Mouse (Mus musculus) lung, postnatal 0 days (tissue): ENCODE results near the gene Slc25a20. TPM values are rescaled to one million over a fixed set of nuclear protein-coding genes. Genes with fewer than 3 reads are reported as not detected.

Experiments
- ATAC-seq: fragments of 200-750 bp; cut with Nextera tagmentation; 2 replicates; pipeline ENCODE4 v1.8.0; 2017; ENCODE audit warnings: moderate library complexity
- DNase-seq: peaks from one replicate; pipeline ENCODE4 v3.0.0-alpha.2; 2016; ENCODE audit warnings: low spot score
- H3K27ac ChIP-seq: fragments of 300-500 bp; sonication (generic); 2 replicates; pipeline ENCODE4 v1.5.1; 2014; ENCODE audit warnings: antibody characterized with exemption, mild to moderate bottlenecking, low read length, mixed read lengths
- H3K27me3 ChIP-seq: fragments of 300-500 bp; sonication (generic); replicated peaks from 2 replicates; pipeline ENCODE4 v1.6.1; 2014; ENCODE audit warnings: low read length, mixed read lengths; ENCODE audit not compliant: insufficient read depth
- H3K36me3 ChIP-seq: fragments of 300-500 bp; sonication (generic); 2 replicates; pipeline ENCODE4 v1.6.1; 2014; ENCODE audit warnings: low read length, mixed read lengths; ENCODE audit not compliant: insufficient read depth
- H3K4me1 ChIP-seq: fragments of 300-500 bp; sonication (generic); 2 replicates; pipeline ENCODE4 v1.6.1; 2014; ENCODE audit warnings: antibody characterized with exemption, low read depth, low read length, mixed read lengths; ENCODE audit not compliant: insufficient read depth
- H3K4me2 ChIP-seq: fragments of 300-500 bp; sonication (generic); replicated peaks from 2 replicates; pipeline ENCODE4 v1.6.1; 2014; ENCODE audit warnings: low read depth, mild to moderate bottlenecking, low read length, moderate library complexity, mixed read lengths
- H3K4me3 ChIP-seq: fragments of 300-500 bp; sonication (generic); 2 replicates; pipeline ENCODE4 v1.5.1; 2014; ENCODE audit warnings: low read depth, low read length
- H3K9ac ChIP-seq: fragments of 300-500 bp; sonication (generic); replicated peaks from 2 replicates; pipeline ENCODE4 v1.6.1; 2014; ENCODE audit warnings: low read depth, mild to moderate bottlenecking
- H3K9me3 ChIP-seq: fragments of 300-500 bp; sonication (generic); 2 replicates; pipeline ENCODE4 v1.6.1; 2016; ENCODE audit warnings: low read length, mixed read lengths
- CTCF ChIP-seq: IDR thresholded peaks from 2 replicates; pipeline ENCODE4 v1.5.1; 2016; ENCODE audit warnings: antibody characterized with exemption, mild to moderate bottlenecking
- EP300 ChIP-seq: IDR thresholded peaks from 2 replicates; pipeline ENCODE4 v1.6.1; 2016; ENCODE audit warnings: antibody characterized with exemption, mild to moderate bottlenecking, control low read depth
- WGBS: fragments of 180-500 bp; shearing (Covaris S2); extraction: QIAGEN DNeasy Blood & Tissue Kit; methylation state at CpG from one replicate; pipeline ENCODE4 v1.1.7; 2014; 5-methylcytosine and 5-hydroxymethylcytosine counted together
- polyA plus RNA-seq: library from polyadenylated mRNA; unstranded; fragments of >200 nt; fragmentation: Nextera tagmentation; extraction: Ambion mirVana; gene quantifications from 2 replicates; pipeline ENCODE4 v1.2.1, GENCODE M21; 2015

Gene Slc25a20
- polyA plus RNA-seq, 1 experiment from 2014 or later = 58.7 TPM

DNA sequence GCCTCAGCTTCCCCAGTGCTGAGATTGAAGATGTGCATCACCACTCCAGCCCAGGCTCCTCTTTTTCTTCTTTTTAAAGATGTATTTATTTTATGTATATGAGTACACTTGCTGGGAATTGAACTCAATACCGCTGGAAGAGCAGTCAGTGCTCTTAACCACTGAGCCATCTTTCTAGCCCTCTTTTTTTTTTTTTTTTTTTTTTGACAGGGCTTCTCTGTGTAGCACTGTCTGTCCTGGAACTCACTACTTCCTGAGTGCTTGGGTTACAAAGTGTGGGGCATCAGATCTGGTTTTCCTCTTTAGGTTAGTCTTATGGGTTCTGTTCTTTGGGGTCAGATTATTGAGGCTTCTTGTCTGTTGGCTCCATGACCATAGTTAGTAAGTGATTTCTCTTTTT, 32.6 kb downstream of the Slc25a20 start:
- DNase-seq (no peak), ATAC-seq (no peak)
- Histone ChIP-seq H3K9ac (no peak overlapping the region), H3K9me3 (no peaks in the 10 kb centered on the region), H3K4me3 (no peak overlapping the region), H3K27me3 (no peaks in the 10 kb centered on the region), H3K4me2 (no peak overlapping the region), H3K36me3 (no peaks in the 10 kb centered on the region), H3K4me1 (peaks cover 13% of the 10 kb centered on the region; the same call in 1 of the 2 replicates), H3K27ac (no peak overlapping the region)
- WGBS = 81% methylated on average over 1 of the region's 1 CpGs
- TF ChIP-seq EP300 = no peak
- TF ChIP-seq CTCF = no peak

DNA sequence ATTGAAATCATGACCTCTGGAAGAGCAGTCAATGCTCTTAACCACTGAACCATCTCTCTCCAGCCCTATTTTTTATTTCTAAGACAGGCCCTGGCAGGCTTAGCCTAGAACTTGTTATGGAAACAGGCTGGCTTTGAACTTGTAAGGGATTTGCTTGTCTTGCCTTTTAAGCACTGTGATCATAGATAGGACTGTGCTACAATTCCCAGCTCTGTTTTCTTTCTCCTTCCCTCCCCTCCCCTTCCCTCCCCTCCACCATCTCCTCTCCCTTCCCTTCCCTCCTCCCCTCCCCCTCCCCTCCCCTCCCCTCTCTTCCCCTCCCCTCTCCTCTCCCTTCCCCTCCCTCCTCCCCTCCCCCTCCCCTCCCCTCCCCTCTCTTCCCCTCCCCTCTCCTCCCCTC, 40.6 kb downstream of the Slc25a20 start:
- ATAC-seq = no peak
- Histone ChIP-seq H3K36me3 (no peaks in the 10 kb centered on the region), H3K9me3 (no peaks in the 10 kb centered on the region), H3K4me3 (no peak overlapping the region), H3K9ac (no peak overlapping the region), H3K27ac (no peak overlapping the region), H3K27me3 (no peaks in the 10 kb centered on the region), H3K4me1 (no peaks in the 10 kb centered on the region), H3K4me2 (no peak overlapping the region)
- TF ChIP-seq CTCF = no peak
- no peak for TF ChIP-seq EP300
- DNase-seq = no peak

DNA sequence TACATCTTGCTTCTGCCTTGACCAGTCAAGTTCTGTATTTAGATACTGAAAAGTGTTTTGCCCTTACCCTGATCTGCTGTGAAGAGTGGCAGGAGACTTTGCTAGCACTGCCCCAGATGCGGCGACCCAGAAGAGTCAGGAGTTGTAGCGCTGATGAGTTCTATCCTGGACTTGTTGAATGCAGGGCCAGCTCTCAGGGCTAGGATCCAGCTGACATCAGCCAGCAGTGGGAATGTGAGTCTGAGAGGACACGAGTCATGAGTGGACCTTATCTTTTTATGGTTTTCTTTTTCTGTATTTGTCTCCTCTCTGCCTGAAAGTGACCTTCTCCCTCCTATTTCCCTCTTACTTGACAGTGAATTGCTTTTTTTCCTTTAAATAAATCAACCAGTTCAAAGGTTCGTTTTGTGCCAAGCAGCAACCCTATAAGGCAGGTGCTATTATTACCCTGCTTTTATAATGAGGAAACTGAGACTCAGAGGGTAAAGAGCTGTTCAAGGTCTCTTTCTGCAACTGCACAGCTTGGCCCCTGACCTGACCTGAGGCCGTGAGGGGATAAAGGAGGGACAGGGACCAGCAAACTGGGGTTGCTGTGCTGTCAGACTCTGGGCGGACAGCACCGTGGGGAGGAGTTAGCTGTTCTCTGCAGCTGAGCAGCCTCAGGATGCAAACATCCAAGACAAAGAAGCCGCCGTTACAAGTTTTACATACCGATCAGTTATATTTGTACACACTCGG, 41.7 kb downstream of the Slc25a20 start:
- Histone ChIP-seq H3K9me3 (no peaks in the 10 kb centered on the region), H3K4me3 (no peak overlapping the region), H3K27ac (no peak overlapping the region), H3K9ac (no peak overlapping the region), H3K4me1 (no peaks in the 10 kb centered on the region), H3K4me2 (no peak overlapping the region), H3K27me3 (no peaks in the 10 kb centered on the region), H3K36me3 (no peaks in the 10 kb centered on the region)
- no peak for DNase-seq
- no peak for ATAC-seq
- WGBS = 43% methylated on average over 12 of the region's 12 CpGs
- TF ChIP-seq CTCF (no peak), EP300 (no peak)

DNA sequence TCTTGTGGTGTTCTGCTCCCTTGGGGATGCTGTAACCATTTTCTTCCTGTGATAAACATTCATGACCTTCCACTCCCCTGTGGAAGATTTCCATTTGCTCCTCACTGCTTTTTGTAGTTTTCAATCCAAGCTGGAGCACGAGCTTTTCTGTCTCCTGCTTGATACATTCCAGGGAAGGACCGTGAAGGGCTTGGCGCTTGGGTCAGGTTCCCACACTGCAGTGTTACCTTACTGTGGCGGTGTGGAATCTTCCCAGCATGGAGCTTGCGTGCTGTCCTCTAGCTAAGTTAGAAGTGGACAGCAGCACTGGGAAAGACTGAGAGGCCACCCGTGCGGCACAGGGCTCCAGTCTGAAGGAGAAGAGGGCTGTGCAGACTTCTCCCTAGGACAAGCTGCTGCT, 42.7 kb downstream of the Slc25a20 start:
- H3K9ac ChIP-seq = no peak overlapping the region
- H3K9me3 ChIP-seq = no peaks in the 10 kb centered on the region
- TF ChIP-seq EP300 = no peak
- no peak for TF ChIP-seq CTCF
- ATAC-seq (no peak), DNase-seq (no peak)
- 64% methylated on average over 7 of the region's 7 CpGs for WGBS
- H3K4me2 ChIP-seq = no peak overlapping the region
- no peak overlapping the region for H3K4me3 ChIP-seq
- no peaks in the 10 kb centered on the region for H3K4me1 ChIP-seq
- no peaks in the 10 kb centered on the region for H3K36me3 ChIP-seq
- H3K27me3 ChIP-seq = no peaks in the 10 kb centered on the region
- H3K27ac ChIP-seq = no peak overlapping the region

DNA sequence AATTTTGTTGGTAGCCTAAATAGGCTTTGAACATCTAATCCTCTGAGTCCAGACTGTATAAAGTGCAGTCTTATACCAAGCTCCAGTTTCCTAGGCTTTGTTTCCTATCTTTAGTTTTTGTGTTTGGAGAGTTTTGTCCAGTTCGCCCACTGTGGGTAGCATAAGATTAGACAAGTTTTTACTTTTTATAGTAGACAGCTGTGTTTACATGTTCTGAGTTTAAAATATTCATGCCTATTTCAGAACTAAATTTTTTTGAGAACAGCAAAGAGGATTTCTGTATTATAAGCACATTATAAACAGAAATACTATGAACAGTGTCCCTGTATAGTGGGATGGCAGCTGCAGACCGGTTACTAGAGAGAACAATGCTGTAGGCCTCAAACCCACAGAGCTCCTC, 45.3 kb downstream of the Slc25a20 start:
- Histone ChIP-seq H3K27me3 (no peaks in the 10 kb centered on the region), H3K36me3 (no peaks in the 10 kb centered on the region), H3K4me1 (no peaks in the 10 kb centered on the region), H3K4me2 (no peak overlapping the region), H3K9ac (no peak overlapping the region), H3K4me3 (no peak overlapping the region), H3K27ac (no peak overlapping the region), H3K9me3 (no peaks in the 10 kb centered on the region)
- WGBS = 76% methylated on average over 2 of the region's 2 CpGs
- no peak for TF ChIP-seq EP300
- DNase-seq (no peak), ATAC-seq (no peak)

DNA sequence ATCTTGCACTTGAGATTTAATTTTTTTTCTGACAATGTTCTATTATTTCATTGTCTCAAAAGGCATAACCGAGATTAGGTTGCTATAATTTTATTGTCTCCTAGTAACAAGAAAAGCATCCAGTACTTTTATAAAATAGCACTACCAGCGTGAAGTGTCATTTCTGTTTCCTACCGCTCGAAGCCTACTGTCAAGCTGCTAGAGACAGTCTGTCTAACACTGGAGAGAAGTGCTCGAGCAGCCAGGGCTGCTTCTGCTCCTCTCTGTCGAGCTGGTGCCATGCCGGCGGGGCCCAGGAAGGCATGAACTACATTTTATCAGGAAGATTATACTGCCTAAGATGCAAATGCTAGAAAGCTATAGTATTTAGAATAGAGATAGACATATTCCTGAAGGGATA, 46.9 kb downstream of the Slc25a20 start:
- WGBS = 89% methylated on average over 8 of the region's 8 CpGs
- TF ChIP-seq EP300 = no peak
- no peak for TF ChIP-seq CTCF
- Histone ChIP-seq H3K4me2 (no peak overlapping the region), H3K4me3 (no peak overlapping the region), H3K4me1 (no peaks in the 10 kb centered on the region), H3K9me3 (no peaks in the 10 kb centered on the region), H3K27ac (no peak overlapping the region), H3K27me3 (no peaks in the 10 kb centered on the region), H3K36me3 (no peaks in the 10 kb centered on the region), H3K9ac (no peak overlapping the region)
- ATAC-seq (no peak), DNase-seq (no peak)

DNA sequence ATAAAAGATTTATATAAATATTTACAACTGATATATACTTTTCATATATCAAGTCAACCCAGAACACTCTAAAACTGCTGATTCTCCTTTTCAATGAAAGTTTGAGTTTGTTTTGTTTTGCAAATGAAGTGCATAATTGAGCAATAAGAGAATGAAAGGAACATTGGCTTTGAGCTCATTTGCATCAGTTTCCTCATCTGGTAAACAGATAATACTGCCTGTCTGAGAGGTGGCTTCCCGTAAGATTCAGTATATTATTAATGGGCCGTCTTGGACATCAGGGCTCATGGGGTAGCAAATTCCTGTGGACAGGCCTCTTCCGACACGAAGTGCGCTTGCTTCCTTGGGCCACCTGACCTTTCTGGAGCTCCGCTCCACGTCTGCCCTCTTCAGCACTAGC, 48.9 kb downstream of the Slc25a20 start:
- Histone ChIP-seq H3K4me1 (no peaks in the 10 kb centered on the region), H3K36me3 (no peaks in the 10 kb centered on the region), H3K27ac (no peak overlapping the region), H3K4me3 (no peak overlapping the region), H3K27me3 (no peaks in the 10 kb centered on the region), H3K9ac (no peak overlapping the region), H3K4me2 (no peak overlapping the region), H3K9me3 (no peaks in the 10 kb centered on the region)
- TF ChIP-seq CTCF (no peak), EP300 (no peak)
- no peak for ATAC-seq
- DNase-seq = peak; percentile 21
- 75% methylated on average over 7 of the region's 7 CpGs for WGBS
